Mouse (Mus musculus): ENCODE data around the gene Capn15.

Gene Capn15

DNA sequence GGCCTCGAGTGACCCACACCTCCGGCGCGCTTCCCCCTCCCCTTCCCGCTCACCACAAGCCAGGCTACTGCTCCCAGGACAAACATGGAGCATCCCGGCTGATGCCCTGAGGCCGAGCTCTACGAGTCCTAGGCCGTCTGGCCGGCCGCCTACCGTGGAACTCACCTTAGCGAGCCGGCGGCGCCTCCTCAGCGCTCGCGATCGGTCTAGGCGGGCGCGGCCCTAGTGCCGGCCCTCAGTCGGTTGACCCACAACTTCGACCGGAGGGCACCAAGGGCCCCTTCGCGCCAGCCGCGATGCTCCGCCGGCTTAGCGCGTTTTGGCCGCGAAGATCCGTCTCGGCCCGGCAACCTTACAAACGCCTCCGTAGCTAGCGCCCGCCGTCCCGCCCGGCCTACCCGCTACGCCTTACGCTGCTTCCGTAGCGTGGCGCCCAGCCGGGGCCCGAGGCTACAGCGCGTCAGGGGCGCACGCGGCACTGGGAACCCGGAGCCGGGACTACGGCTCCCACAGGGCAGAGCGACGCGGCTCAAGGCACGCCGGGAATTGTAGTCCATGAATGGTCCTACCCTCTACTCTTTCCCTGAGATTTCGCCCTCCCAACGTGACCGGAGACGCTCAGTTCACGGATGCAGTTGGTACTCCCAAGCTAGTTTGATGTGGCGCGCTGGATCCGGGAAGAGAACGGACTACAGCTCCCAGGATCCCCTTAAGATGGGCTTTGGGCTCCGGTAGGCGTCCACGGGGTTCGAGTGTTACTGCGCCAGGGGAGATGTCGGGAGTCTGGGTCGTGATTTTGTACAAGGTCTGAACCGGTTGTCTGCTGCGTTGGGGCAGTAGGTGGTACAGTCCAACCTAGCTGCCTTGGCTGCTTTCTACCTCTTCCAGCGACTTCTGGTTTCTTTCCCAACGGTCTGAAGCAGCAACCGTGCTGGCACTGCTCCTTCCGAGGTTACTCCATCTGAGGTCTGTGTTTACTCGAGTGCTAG, at the start of gene Capn15:
TSS of gene Capn15 (minus strand) at position 491 of the 989 bp plus-strand sequence.
- peak; percentile 97 for DNase-seq (ENCODE audit: low read depth)

DNA sequence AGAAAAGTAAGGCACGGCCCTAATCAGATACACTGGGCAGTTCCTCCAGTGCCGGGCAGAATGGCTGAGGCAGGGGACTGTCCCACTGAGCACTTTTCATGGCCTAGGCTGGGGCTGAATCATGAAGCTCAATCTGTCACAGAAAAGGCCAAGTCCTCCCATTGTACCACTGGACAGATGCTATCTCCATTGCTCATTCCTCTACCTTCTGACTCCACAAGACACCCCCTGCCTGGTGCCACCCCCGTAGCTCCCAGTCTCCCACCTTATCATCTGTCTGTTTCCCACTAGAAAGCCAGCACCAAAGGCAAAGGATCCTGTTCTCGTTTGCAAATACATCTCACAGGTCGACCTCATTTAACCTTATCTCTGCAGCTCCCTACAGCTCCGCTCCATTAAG, 46.4 kb upstream of the Capn15 start:
- DNase-seq (ENCODE audit: low read depth), result no peak

DNA sequence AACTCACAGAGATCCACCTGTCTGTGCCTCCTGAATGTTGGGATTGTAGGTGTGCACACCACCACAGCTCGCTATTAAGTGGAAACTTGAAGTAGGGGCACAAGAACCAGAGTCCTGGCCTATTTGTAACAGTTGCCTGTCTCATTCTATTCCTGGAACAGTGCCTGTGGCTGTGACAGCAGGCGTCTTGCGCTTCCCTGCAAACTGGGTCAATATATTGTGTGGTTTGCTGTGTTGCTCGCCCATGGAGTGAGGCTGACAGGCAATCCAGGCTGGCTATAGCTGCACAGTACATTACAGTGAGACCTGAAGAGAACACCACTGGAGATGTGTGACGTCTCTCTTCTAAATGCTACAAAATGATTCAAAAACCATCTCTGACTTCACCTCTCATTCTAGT, 46.0 kb upstream of the Capn15 start:
- no peak for DNase-seq (ENCODE audit: low read depth)

DNA sequence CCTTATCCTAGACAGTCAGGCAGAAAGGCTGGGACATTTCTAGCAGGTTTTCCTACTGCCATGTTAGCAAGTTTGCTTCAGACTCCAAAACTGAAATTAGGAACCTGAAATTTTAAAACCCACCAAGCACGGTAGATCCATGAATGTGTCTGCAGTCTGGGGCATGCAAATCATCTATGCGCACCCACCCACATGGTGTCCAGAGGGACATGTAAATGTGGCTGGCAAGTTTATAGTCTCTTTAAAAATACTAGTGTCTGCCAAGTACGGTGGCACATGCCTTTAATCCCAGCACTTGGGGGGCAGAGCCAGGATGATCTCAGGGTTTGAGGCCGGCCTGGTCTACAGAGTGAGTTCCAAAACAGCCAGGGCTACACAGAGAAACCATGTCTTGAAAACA, 42.7 kb upstream of the Capn15 start:
- DNase-seq (ENCODE audit: low read depth), result no peak

DNA sequence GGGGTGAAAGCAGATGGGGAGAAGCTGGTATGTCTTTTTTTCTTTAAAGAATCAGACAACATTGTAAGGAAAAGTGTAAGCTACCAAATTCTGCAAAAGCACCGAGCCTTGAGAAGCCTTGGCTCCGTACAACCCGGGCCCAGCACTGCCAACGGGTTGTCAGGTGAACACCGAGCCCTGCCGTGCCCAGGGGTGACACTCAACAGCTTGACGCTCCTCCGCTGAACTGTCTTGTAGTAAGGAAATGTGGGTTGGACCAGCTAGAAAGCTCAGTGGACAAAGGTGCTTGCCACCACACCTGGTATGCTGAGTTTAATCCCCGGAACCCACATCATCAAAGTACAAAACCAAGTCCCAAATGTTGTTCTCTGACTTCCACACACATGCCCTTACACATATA, 39.1 kb upstream of the Capn15 start:
- no peak for DNase-seq (ENCODE audit: low read depth)

DNA sequence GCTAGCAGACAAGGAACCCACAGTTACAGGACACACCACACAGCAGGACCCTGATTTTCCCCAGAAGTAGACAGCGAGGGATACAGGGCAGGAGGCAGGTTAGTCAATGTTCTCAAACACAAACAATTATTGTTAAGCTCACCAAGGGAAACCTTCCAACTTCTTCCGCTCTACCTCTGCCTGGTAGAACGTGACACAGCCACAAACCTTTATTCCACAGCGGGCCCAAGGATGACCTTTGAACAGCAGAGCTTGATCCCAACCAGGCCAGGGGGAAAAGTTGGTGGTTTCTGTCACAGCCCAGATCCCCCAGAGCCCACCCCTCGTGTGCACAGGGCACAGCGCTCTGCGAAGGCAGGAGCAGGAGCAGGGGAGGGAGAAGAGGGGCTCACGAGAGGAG, 38.4 kb upstream of the Capn15 start:
- no peak for DNase-seq (ENCODE audit: low read depth)

DNA sequence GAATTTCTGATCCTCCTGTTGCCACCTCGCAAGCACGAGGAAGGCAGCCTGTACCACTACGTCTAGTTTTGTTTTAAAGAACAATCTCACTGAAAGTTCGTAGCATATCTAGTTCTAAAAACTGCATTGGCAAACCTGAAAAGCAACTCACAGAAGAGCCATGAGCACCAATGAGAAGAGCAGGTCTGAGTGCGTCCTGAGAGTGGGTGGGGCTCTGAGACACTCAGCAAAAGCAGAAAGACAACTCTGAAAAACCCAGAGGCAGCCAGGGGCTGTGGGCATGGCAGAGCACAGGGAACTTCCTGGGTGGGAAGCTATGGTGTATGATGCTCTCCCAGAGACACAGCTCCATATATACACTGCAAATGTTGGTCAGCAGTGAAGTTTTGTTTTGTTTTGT, 37.6 kb upstream of the Capn15 start:
- no peak for DNase-seq (ENCODE audit: low read depth)

DNA sequence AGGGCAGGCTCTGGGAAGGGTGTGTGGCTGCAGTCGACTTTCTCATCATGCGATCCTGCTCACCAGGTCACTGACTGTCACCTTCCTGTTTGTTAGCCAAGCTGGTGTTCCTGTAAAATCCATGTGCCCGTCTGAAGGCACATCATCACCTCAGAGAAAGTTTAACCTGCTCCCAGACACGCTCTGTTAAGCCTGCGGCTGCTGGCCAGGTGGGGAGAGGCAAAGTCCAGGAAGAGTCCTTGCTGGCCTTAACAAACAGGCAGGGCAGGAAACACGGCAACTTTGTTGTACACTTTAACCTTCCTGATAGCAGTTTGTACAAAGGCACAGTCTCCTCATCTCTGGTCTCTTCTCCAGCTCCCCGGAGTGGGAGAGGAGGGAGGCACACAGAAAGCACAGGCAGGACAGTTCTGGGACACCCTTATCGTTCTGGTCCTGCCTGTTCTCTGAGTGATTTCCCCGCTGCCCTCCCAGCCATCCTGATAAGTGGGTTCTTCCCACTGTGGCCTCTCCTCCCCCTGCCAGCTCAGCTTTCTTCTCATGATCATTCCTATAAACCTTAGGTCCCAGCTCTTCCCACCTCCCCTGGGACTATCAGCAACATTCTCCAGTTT, 36.2 kb upstream of the Capn15 start:
- no peak for DNase-seq (ENCODE audit: low read depth)

DNA sequence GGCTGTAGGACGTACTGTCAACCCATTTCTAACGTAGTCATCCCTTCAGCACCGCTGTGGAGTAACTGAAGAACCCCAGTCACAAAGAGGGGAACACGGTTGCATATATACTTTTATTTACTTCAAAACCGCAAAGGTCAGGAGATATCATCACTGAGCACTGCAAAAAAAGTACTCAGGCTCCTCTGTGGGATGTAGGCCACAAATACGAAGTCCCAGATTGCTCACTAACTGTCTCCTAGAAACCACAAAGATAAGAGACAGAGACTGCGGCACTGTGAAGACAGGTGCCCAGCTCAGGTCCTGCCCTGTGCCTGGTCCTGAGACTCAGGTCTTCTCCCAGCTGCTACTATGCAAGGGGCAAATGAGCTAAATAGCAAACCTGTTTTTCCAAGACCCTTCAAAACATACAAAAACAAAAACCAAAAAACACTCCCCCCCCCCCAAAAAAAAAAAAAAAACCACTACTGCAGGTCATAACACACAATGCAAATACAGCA, 35.3 kb upstream of the Capn15 start:
- DNase-seq (ENCODE audit: low read depth), result no peak

DNA sequence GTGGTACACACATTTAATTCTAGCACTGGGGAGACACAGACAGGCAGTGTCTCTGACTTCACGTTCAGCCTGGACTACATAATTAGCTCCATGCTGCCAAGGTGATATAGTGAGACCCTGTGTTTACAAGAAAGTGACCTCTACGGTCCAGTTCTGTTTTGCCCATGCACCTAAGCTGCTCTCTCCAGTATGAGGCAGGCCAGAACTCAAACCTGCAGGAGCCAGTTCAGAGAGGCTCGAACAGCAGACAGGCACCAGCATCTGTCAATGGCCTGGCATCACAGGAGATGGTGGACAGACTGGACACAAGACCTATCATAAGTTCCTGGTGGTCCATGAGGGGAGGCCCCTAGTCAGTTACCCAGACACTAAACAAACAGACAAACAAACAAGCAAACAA, 32.8 kb upstream of the Capn15 start:
- DNase-seq (ENCODE audit: low read depth), result no peak

DNA sequence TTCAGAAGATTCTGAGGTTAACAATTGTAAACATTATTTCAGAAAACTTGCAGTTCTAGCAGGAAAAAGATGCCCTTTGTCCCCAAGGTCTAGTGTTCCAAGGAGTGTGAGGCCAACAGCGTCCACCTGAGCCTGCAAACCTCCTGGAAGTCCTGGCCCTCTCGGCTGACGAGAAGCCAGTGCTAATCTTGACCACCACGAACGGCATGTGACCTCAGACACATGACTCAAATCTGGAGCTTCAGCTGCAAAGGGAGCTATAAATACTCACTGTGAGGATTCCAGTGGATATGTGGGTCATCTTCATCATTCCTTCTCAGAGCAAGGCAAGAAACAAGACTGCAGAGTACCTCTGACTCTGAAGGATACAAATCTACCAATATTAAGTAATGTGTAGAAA, 32.4 kb upstream of the Capn15 start:
- no peak for DNase-seq (ENCODE audit: low read depth)

DNA sequence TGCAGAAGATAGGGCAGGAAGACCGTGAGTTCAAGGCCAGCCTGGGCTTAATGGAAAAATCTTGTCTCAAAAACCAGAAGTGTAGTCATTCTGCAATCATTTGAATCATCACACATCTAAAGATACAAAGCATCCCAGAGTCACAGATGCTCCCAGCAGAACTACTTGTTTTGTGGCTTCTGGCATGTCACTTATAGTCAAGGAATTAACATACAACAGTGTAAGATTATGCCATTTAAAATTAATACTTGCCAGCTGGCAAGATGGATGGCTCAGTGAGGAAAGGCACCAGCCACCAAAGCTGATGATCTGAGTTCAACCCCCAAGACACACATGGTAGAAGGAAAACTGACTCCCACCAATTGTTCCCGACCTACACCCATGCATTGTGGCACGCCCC, 31.4 kb upstream of the Capn15 start:
- DNase-seq (ENCODE audit: low read depth), result no peak

DNA sequence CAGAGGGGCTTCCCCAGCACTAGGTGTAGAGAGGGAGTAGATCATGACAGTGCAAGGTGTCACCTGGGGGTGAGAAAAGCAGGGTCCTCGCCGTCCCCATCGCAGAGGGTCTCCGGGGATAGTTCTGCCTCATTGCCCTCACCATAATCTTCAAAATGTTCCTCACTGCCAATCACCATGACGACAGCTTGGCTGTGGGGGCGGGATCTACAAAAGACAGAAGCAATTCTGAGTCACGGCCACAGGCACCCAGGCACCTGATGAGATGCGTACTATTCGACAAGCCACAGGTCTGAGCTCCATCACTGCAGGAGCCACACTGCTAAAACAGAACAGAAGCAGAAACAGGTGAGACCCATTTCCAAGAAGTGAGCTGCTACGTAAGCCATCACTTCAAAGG, 28.1 kb upstream of the Capn15 start:
- DNase-seq (ENCODE audit: low read depth), result no peak

DNA sequence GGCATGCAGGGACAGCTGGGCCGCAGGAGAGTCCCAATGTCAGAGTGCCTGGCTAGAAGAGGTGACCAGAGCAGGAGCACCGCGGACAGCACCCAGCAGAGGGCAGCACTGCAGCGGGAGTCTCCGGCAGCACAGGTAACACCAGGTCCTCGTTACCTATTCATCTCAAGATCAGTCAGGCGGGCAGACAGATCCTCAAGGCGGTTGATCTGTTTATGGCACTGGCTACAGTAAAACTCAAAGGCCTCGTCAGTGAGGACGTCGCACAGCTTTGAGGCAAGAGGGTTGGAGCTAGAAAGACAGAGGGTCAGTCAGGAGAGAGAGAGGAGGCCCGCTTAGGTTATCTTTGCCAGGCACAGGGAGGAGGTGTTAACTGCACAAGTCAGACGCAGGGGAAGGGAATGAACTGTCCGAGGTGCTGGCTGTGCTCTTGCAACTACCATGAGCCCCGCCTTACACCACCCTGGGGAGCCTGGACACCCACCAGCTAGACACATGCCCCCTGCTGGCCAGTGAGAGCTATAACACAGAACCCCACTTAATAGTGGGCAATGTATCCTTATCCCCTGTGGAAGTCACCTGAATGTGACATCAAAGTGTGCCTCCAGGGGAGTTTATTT, 26.4 kb upstream of the Capn15 start:
- DNase-seq (ENCODE audit: low read depth), result peak; percentile 56

DNA sequence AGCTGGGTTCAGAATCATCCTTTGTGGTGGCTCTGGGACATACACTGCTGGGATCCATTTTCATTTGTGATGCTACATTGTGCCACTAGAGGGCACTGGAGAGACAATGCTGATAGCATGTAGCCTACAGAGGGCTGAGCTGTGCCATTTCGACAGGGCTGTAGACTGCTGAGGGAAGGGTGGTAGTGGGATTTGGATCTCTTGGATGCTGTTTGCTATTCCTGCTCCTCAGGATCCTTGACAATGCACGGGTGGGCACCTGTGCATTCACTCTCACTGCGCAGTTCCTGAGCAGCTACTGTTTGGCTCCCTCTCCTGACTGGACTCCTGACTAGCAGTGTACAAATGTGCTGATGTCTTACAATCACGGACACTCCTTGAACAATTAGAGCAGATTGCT, 23.9 kb upstream of the Capn15 start:
- peak; percentile 47 for DNase-seq (ENCODE audit: low read depth)

DNA sequence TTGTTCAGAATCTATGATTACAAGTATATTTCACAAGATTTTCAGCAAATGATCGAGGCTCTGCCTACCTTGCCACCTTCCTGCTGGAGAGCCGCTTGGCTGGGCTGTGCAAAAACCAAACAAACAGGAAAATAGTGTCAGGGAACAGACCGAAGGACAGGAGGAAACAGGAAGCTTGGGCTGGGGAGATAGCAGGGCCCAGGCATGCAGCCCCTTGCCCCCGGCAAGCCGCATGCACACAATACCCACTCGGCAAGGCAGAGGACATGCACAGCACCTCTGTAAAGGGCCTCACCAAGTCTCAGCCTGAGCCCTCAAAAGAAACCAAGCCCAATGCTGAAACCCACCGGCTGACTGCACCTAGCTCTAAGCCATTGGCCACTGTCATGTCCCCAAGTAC, 23.2 kb upstream of the Capn15 start:
- no peak for DNase-seq (ENCODE audit: low read depth)

DNA sequence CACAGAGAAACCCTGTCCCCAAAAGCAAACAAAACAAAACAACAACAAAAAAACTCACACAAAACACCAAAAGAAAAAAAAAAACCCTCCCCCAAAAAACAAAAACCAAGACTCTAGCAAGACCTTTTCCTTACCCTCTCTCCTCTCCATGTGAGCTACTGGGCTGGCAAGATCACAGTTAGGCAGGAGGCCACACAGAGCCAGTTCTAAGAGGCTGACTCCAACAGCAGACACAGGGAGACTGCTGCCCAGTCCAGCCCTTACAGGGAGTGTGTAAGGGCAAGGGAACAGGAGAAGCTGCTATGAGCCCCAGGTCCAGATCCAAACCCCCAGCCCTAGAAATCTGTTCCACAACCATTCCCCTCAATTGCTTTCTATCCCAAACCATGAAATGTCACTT, 22.7 kb upstream of the Capn15 start:
- DNase-seq (ENCODE audit: low read depth), result no peak

DNA sequence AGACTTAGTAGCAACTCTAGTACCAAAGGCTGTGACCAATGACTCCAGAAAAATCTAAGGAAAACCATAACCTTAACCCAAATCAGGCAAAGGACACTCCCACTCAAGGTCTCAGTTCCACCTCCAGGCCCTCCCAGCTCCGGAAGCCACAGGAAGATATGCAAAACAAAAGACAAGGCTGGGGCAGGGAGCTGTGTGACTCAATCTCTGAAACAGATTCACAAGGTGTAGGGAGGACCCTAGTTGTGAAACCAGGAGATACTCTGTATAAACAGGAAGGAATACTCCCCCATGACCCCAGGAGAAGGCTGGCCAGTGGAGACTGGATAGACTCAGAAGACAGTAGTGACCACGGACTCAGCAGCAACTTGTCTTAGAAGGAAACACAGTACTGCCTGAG, 22.1 kb upstream of the Capn15 start:
- no peak for DNase-seq (ENCODE audit: low read depth)

DNA sequence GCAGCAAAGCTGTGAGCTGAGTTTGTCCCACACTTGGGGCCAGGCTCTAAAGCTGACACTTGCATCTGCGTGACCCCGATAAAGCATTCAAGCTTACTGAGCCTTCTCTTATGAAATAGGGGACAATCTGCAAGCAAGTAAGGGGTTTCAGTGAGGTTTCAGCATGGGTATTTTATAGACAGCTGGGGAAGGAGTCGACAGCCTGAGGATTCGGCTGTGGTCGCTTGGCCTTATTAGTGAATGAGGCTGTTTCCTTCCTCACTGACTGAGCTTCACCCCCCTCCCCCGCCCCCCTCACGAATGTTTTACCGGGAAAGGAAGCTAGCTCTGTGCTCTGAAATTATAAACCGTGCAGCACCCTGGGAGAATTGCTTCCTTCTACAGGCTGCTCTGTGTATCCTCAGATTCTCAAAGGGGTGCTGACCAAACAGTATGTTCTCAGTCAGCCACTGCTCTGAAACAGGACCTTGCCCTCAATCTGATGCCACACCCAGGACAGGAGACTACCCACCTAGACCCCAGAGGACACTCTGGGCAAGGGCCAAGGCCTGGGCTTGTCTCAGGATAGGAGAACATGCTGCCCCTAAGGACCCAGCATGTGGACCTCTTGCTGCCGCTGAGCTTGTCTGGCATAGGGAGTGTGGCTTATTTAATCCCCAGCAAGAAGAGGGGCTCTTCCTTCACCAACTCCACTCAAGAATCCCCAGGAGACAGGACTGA, 20.3 kb upstream of the Capn15 start:
- DNase-seq (ENCODE audit: low read depth), result no peak

DNA sequence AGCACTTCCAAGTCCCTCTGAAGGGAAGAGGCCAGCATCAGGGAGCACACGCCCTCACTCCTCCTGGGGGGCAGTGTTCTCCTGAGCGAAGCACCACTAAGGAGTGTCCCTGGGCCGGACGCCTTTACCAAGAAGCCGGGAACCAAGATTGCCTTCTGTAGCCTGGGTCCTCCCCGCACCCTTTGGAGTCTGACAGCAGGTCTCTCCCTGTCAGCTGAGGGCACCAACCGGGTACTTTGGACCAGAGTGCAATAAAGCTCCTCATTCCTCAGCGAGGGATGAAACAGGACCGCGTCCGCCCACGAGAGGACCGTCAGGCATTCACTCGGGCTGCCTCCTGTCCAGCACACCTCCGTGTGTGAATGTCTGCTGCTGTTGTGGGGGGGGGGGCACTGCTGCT, 19.1 kb upstream of the Capn15 start:
- no peak for DNase-seq (ENCODE audit: low read depth)

DNA sequence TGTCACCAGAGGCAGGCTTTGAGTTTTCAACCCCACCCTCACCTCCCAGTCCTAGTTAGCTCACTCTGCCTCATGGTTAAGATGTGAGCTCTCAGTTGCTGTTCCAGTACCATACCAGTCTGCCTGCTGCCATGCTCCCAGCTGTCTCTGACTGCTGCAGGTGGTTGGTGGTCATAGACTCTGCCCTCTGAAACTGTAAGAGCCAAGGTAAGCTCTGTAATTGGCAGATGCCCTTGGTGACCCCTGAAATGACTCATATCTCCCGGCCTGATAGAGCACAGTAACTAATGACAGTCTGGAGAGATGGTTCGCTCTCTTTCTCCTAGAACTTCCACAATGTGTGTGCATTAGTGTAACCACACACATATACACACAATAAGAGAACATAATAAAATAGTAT, 18.3 kb upstream of the Capn15 start:
- DNase-seq (ENCODE audit: low read depth), result no peak

DNA sequence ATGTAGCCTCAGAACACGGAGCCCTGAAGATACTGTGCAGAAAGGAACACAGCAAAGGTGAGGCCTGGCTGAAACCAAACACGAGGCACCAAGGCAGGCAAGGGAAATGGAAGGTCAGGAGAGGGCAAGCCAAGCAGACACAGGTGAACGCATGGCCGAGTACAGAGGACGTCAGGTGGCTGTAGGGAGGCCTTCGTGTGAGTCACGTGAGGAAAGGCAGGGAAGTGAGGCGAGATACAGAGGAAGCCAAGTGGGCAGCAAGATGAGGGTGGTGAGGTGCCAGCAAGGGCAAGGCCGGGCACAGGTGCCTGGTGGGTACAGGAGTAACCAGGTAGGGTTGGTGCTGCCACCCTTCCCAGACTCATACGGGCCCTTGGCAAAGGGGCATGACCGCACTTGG, 12.8 kb upstream of the Capn15 start:
- DNase-seq (ENCODE audit: low read depth), result no peak

Measured in fibroblast of lung, adult 2 months (primary cell).